Mouse (Mus musculus): ENCODE measurements around the gene Slc4a4.

DNA sequence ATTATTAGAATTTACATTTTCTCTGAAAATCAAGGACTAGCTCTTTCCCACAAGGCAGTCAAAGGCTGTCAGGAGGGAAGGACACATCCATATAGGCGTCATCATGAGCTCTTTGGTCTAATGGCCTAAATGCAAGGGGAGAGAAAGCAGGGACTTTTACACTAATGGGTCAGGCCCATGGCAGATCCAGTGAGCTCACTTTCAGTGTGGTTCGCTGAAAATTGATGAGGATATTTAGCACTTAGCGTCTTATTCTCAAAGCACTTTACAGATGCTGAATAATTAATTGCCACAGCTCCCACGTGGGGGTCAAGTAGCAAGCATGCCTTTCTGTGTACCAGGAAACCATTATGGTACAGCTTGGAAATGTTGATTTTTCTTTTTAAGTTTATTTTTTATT, 16.5 kb downstream of the Slc4a4 start:
- TF ChIP-seq POLR2A (IDR thresholded peaks at IDR 0.05; ENCODE audit: extremely low read depth, insufficient read depth, low read length): no peak
- TF ChIP-seq CTCF (IDR thresholded peaks at IDR 0.05; ENCODE audit: low read depth, low read length): no peak
